Mouse (Mus musculus): ENCODE results near the gene Gm960. TPM values are rescaled to one million over a fixed set of nuclear protein-coding genes. Genes with fewer than 3 reads are reported as not detected.
A peak's percentile ranks its signal among the peaks of the same experiment; 100 is the strongest.

The Gm960 gene
- polyA plus RNA-seq (2015; fragmentation: Nextera tagmentation; extraction: Ambion mirVana), result 1.9 and 2.8 TPM in 2 replicates

- no peak for DNase-seq (ENCODE audit: low spot score)
Observed at GRCm38 (mm10) chr19:4698205-4698677, at the start of gene Gm960. Gene Gm960, minus strand, starts transcription at chr19:4698668.

GRCm38 (mm10) chr19:4747631-4748312, 49.3 kb upstream of the Gm960 start:
- no peak for DNase-seq (ENCODE audit: low spot score)

- DNase-seq (ENCODE audit: low spot score), result no peak
Observed at GRCm38 (mm10) chr19:4746611-4747010, 48.1 kb upstream of the Gm960 start.

DNA sequence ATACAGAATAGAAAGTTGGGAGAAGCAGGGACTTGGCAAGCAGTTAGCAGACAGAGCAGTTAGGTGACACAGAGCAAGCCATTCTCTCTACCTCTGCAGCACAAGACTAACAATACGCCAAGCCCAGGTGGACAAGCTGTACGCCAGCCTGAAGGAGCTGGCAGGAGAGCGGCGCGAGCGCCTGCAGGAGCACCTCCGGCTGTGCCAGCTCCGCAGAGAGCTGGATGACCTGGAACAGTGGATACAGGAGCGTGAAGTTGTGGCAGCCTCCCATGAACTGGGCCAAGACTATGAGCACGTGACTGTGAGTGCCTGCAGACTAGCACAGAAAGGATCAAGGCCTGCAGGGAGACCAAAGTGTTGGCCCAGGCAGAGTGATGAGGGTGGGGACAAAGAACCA, 47.2 kb upstream of the Gm960 start:
- no peak for DNase-seq (ENCODE audit: low spot score)

DNA sequence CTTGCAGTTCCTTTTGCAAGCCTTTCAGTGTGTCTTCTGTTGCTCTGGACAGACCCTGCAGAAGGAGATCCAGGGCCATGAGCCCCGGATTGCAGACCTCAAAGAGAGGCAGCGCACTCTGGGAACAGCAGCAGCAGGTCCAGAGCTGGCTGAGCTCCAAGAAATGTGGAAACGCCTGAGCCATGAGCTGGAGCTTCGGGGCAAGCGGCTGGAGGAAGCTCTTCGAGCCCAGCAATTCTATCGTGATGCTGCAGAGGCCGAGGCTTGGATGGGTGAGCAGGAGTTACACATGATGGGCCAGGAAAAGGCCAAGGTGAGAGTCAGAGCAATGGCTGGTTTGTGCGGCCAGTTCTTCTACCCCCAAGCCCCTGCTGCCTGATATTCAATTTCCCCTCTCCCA, 46.6 kb upstream of the Gm960 start:
- DNase-seq (ENCODE audit: low spot score), result no peak

DNA sequence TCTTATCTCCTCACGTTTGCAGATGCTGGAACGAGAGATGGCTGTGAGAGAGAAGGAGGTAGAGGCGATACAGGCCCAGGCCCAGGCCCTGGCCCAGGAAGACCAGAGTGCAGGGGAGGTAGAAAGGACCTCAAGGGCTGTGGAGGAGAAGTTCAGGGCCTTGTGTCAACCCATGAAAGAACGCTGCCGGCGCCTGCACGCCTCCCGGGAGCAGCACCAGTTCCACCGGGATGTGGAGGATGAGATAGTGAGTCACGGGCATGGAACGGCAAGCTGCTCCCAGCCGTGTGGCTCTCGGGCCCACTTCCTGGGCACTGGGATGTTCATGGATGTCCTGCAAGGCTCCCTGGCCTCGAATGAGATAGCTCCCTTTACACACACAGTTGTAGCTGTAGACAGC, 45.6 kb upstream of the Gm960 start:
- no peak for DNase-seq (ENCODE audit: low spot score)

DNA sequence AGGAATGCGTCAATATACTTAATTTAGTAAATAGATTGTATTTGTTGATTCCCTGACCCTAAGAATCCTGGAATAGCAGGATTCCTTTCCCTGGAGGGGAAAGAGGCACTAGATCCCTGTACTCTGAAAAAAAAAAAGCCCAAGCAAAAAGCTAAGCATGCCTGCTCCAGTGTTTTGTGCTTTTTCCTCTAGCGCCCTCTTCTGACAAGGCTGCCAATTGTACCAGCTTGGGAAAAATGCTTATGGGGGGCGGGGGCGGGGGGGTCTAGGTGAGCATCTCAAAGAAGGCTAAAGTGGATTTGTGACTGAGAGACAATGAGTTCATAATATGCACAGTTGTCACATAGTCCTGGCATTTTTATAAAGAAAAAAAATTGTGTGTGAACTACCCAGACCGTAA, 45.1 kb upstream of the Gm960 start:
- peak; percentile 30 for DNase-seq (ENCODE audit: low spot score)

DNA sequence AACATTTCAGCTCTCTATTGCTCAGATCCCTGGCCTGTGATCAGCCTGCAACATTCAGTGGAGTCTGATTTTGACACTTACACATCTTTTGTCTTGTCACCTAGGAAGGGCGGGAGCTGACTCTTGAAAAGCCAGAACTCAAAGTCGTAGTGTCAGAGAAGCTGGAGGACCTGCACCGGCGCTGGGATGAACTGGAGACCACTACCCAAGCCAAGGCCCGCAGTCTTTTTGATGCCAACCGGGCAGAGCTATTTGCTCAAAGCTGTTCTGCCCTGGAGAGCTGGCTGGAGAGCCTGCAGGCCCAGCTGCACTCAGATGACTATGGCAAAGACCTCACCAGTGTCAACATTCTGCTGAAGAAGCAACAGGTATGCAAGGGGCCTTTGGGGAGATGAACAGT, 43.8 kb upstream of the Gm960 start:
- no peak for DNase-seq (ENCODE audit: low spot score)

- DNase-seq (ENCODE audit: low spot score), result no peak
Observed at GRCm38 (mm10) chr19:4741482-4741881, 43.0 kb upstream of the Gm960 start.

- no peak for DNase-seq (ENCODE audit: low spot score)
Observed at GRCm38 (mm10) chr19:4739762-4740161, 41.3 kb upstream of the Gm960 start.

- DNase-seq (ENCODE audit: low spot score), result no peak
Observed at GRCm38 (mm10) chr19:4739053-4739452, 40.6 kb upstream of the Gm960 start.

- DNase-seq (ENCODE audit: low spot score), result no peak
Observed at GRCm38 (mm10) chr19:4737866-4738265, 39.4 kb upstream of the Gm960 start.

DNA sequence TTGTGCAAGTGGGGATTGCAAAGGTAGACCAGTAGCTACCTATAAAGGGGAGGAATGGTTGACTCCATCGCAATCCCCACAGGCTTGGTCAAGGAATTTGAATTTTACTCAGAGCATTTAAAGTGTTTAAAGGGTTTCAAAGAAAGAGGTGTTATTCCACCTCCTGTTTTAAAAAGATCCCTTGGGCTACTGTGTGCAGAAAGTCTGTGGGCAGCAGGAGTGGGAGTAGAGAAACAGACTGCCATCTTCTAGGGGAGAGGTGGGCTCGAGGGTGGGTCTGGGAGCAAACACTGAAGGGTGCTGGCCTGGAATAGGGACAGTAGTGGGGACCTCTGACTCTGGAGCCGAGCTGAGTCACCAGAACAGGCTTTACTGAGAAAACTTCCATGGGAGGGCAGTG, 34.6 kb upstream of the Gm960 start:
- no peak for DNase-seq (ENCODE audit: low spot score)

- no peak for DNase-seq (ENCODE audit: low spot score)
Observed at GRCm38 (mm10) chr19:4729186-4729585, 30.7 kb upstream of the Gm960 start.

DNA sequence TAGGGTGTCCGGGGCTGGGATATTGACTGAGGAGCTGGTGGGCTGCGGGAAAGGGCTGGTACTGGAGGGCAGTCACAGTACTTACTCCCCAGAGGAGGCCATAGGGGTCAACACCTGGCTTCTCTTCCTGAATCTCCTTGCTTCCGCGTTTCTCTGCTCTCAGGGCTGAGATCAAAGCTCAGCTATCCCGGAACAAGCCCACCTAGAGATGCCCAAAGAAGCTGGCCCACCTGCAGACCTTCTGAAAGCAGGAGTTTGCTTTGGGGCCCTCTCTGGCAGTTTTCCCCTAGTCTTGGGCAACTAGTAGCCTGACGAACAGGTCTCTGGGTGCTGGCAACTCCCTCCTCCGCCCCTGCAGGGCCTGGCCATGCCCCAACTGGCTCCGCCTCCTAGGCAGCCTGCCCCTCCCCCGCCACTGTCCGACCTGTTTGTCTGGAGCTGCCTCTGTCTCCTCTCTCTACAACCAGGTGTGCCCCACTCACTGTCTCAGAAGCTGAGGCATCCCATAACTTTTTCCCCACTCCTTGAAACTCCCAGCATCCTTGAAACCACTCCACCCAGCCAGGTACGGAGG, 22.3 kb upstream of the Gm960 start:
- DNase-seq (ENCODE audit: low spot score), result no peak

- DNase-seq (ENCODE audit: low spot score), result no peak
Observed at GRCm38 (mm10) chr19:4720112-4720511, 21.6 kb upstream of the Gm960 start.

GRCm38 (mm10) chr19:4719351-4719764, 20.9 kb upstream of the Gm960 start:
- DNase-seq (ENCODE audit: low spot score), result no peak

- no peak for DNase-seq (ENCODE audit: low spot score)
Observed at GRCm38 (mm10) chr19:4718716-4719115, 20.2 kb upstream of the Gm960 start.

DNA sequence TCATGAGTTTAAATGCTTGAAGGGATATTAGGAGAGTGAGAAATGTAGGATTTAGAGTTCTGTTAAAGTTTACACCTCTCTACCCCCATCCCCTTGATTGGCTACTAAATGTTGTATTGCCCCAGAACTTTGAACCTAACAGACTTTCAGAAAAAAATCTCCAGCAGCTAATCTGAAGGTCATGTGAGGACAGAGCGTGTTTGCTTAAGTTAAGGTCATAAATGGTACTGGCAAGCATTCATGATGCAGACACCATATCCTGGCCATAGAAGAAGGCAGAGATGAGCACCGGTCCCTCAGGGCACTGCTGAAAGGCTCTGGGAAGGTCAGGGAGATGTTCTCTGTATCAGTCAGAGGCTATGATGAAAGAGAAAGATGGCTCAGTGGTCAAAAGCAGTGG, 18.8 kb upstream of the Gm960 start:
- DNase-seq (ENCODE audit: low spot score), result no peak

- no peak for DNase-seq (ENCODE audit: low spot score)
Observed at GRCm38 (mm10) chr19:4716756-4717155, 18.3 kb upstream of the Gm960 start.

DNA sequence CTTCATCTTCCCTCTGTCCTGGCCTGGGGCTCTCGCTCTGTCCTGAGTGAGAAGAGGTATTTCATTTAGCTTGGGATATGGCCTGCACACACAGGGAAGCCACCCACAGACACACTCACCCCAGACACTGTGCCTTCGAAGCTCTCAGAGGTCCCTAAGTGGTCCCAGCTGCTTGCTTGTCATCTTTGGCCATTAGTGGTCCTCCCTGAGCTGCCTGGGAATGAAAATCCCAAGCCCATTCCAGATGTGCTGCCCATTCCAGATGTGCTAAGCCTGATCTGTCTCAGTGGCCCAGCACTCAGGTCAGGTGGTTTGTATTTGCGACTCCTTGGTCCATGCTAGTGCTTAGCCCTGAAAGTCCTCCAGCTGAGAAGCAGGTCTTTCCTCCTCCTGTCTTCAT, 15.4 kb upstream of the Gm960 start:
- DNase-seq (ENCODE audit: low spot score), result no peak

- DNase-seq (ENCODE audit: low spot score), result no peak
Observed at GRCm38 (mm10) chr19:4712781-4713526, 14.5 kb upstream of the Gm960 start.

Measured in thymus, postnatal 0 days (tissue).